Mouse (Mus musculus): ENCODE data around the gene Ell2. TPM values are rescaled to one million over a fixed set of nuclear protein-coding genes. Genes with fewer than 3 reads are reported as not detected.

Ell2 gene
- polyA plus RNA-seq, 1 experiment = 21.2 TPM

- Histone ChIP-seq H3K4me1 (ENCODE audit: control insufficient read depth, insufficient read depth, low read length) (no peaks in the 10 kb centered on the region), H3K4me3 (ENCODE audit: insufficient read depth, low read length) (no peak overlapping the region), H3K27ac (ENCODE audit: insufficient read depth, low read length) (no peak overlapping the region)
- TF ChIP-seq POLR2A (IDR thresholded peaks at IDR 0.05; ENCODE audit: extremely low read depth, insufficient read depth, low read length) (no peak), CTCF (IDR thresholded peaks at IDR 0.05; ENCODE audit: extremely low read depth, insufficient read depth, low read length) (no peak)
Observed at GRCm38 (mm10) chr13:75818945-75819706, 112.6 kb downstream of the Ell2 start.

- H3K4me1 ChIP-seq (ENCODE audit: control insufficient read depth, insufficient read depth, low read length) = no peaks in the 10 kb centered on the region
- TF ChIP-seq POLR2A (IDR thresholded peaks at IDR 0.05; ENCODE audit: extremely low read depth, insufficient read depth, low read length) (no peak), CTCF (IDR thresholded peaks at IDR 0.05; ENCODE audit: extremely low read depth, insufficient read depth, low read length) (no peak)
- H3K27ac ChIP-seq (ENCODE audit: insufficient read depth, low read length) = no peak overlapping the region
- no peak overlapping the region for H3K4me3 ChIP-seq (ENCODE audit: insufficient read depth, low read length)
Observed at GRCm38 (mm10) chr13:75819898-75820297, 113.3 kb downstream of the Ell2 start.

Other genes starting within 250 kb of the Ell2 start
- gene Glrx, start 133.1 kb downstream of the Ell2 start, polyA plus RNA-seq (2012; rRNA removed) = 69.9 and 77.0 TPM in 2 replicates
- gene Rhobtb3, start 237.2 kb downstream of the Ell2 start, polyA plus RNA-seq (2012; rRNA removed) = 11.1 and 13.0 TPM in 2 replicates